Mouse (Mus musculus): ENCODE results near the gene Gm10061.
"Not testable (repeated sequence)": the region's sequence is repeated elsewhere in the genome, so short reads cannot be mapped to it uniquely, and the experiment has no call there.

Gm10061 gene

DNA sequence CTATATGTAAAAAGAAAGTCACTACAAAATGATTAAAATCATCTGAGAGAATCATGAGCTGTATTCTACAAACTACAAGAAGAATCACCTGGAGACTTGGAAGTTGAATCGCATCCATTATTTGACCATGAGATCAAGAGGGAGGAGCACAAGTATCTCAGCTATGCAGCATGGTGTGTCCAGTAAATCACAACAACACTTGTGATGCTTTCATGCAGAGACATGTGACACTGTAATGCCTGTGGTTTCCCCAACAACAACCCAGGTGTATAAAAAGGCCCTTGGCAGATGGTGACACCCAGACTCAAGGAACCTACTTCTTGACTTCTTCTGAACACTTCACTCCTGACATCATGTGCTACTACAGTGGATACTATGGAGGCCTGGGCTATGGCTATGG, at the start of gene Gm10061:
Gene Gm10061, plus strand, starts transcription at position 301 of the 400 bp plus-strand sequence.
- DNase-seq (ENCODE audit: extremely low spot score, low spot score), result no peak

DNA sequence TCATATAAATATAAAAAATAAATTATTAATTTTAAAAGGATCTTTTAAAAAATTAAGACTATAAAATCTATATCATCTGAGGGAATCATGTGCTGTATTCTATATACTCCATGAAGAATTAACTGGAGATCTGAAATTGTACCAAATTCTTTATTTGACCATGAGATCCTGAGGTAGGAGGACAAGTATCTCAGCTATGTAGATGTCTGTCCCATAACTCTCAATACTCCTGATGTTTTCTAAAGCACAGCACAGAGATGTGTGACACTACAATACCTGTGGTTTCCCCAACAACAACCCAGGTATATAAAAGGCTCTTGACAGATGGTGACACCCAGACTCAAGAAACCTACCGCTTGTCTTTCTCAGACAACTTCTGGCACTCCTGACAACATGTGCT, 10.3 kb upstream of the Gm10061 start, which contains the start of gene Gm6358:
Gene Gm6358, plus strand, starts transcription at position 301 of the 400 bp plus-strand sequence.
- no peak for DNase-seq (ENCODE audit: extremely low spot score, low spot score)

DNA sequence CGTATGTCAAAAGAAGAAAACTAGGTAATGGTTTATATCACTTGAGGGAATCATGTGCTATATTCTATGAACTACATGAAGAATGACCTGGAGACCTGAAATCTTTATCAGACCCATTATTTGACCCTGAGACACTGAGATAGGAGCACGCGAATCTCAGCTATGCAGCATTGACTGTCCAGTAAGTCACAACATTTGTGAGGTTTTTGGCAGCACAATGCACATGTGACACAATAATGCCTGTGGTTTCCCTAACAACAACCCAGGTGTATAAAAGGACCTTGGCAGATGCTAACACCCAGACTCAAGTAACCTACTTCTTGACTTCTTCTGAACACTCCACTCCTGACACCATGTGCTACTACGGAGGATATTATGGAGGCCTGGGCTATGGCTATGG, 6.8 kb downstream of the Gm10061 start, which contains the start of gene Gm9789:
Gene Gm9789, plus strand, starts transcription at position 301 of the 400 bp plus-strand sequence.
- DNase-seq (ENCODE audit: extremely low spot score, low spot score), result no peak

DNA sequence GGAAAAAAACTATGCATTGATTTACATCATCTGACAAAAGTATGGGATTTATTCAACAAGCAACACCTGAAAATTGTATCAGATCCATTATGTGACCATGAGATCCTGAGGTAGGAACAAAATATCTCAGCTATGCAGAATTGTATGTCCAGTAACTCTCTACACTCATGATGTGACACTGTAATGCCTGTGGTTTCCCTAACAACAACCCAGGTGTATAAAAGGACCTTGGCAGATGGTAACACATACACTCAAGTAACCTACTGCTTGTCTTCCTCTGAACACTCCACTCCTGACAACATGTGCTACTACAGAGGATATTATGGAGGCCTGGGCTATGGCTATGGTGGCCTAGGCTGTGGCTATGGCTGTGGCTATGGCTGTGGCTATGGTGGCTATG, 18.3 kb downstream of the Gm10061 start, which contains the start of gene Gm7735:
Gene Gm7735, plus strand, starts transcription at position 301 of the 400 bp plus-strand sequence.
- not testable (repeated sequence) for DNase-seq (ENCODE audit: extremely low spot score, low spot score)

DNA sequence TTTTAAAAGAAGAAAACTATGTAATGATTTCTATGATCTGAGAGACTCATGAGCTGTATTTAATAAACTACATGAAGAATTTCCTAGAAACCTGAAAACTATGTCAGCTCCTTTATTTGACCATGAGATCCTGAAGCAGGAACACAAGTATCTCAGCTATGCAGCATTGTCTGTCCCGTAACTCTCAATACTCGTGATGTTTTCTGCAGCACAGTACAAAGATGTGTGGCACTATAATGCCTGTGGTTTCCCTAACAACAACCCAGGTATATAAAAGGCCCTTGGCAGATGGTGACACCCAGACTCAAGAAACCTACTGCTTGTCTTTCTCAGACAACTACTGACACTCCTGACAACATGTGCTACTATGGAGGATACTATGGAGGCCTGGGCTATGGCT, 23.5 kb downstream of the Gm10061 start, which contains the start of gene 1110057P08Rik:
Gene 1110057P08Rik, plus strand, starts transcription at position 301 of the 400 bp plus-strand sequence.
- DNase-seq (ENCODE audit: extremely low spot score, low spot score), result no peak

DNA sequence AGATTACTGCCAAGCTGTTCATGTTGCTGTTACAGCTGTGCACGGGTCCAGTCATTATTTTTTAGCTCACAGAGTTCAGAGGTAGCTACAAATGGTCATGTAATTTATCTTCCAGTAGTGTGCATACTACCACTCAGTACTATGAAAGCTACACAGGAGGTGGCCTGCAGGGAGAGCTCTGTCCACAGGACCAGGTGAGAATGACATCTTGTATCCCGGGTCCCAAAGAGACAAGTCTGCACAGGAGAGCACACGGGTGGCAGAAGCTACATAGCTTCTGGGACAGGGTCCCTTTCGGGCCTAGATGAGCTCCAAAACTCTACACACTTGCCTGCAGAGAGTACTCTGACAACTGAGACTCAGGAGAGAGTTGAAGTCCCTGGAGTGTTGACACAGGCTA, 37.7 kb downstream of the Gm10061 start:
- DNase-seq (ENCODE audit: extremely low spot score, low spot score), result no peak
